Mouse (Mus musculus): ENCODE measurements at regions not wholly inside any gene's neighbourhood (a gene's known extent, or its start where the extent isn't known, plus 50 kb on each side); places are given as distances from the start of the nearest gene placed in this dataset.

- no peak for ATAC-seq (ENCODE audit: low FRiP score)
- Histone ChIP-seq H3K9me3 (replicated peaks) (no peaks in the 10 kb centered on the region), H3K4me3 (replicated peaks) (no peak overlapping the region), H3K36me3 (no peaks in the 10 kb centered on the region), H3K4me2 (no peak overlapping the region), H3K27ac (replicated peaks) (no peak overlapping the region), H3K4me1 (no peaks in the 10 kb centered on the region), H3K9ac (replicated peaks) (no peak overlapping the region), H3K27me3 (replicated peaks) (no peaks in the 10 kb centered on the region; the same call in 1 of the 2 replicates)
- 79% methylated on average over 3 of the region's 3 CpGs for WGBS
Observed at GRCm38 (mm10) chr16:30165667-30166180, 101.5 kb downstream of the Hes1 start.

DNA sequence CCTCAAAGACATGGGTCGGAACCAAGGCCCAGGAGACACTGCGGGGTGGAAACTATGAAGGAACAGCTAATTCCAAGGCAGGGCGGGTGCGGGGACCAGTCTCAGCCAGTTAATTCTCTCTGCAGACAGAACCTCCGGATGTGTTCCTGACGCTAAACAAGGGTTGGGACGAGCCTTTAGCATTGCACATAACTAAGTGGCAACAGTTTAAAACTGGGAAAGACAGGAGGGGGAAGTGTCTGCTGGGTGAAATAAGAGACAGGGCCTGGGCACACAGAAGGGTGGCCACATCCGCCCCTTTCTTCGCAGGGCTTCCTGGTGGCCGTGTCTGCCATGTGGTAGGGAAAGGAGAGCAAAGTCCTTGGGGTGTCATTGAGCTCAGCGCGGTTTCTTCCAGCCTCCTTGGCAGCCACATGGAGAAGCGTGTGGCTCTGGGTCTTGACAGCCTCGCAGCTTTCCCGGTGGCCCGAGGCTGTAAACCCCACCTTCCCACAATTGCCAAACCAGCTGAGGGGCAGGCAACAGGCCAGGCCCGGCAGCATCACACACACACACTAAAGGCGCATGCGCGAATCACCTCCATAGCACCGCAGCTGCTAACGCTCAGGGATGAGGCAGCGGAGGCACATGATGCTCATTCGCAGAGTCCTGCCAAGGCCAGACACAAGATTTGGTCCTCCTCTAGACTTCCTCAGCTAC, 95.8 kb downstream of the Cpn2 start:
- peak overlapping the region; percentile 38 for H3K27ac ChIP-seq (replicated peaks)
- no peak overlapping the region for H3K9ac ChIP-seq (replicated peaks)
- peaks cover 19% of the 10 kb centered on the region for H3K4me1 ChIP-seq
- no peak overlapping the region for H3K4me3 ChIP-seq (replicated peaks)
- H3K36me3 ChIP-seq, result no peaks in the 10 kb centered on the region
- no peaks in the 10 kb centered on the region for H3K9me3 ChIP-seq (replicated peaks)
- H3K4me2 ChIP-seq, result peak overlapping the region; percentile 26
- 55% methylated on average over 24 of the region's 24 CpGs for WGBS
- no peaks in the 10 kb centered on the region; the same call in 1 of the 2 replicates for H3K27me3 ChIP-seq (replicated peaks)
- peak; percentile 58 for ATAC-seq (ENCODE audit: low FRiP score)

GRCm38 (mm10) chr16:30172136-30172731, 95.1 kb downstream of the Cpn2 start:
- Histone ChIP-seq H3K27me3 (replicated peaks) (no peaks in the 10 kb centered on the region; the same call in 1 of the 2 replicates), H3K9me3 (replicated peaks) (no peaks in the 10 kb centered on the region), H3K4me1 (peaks cover 19% of the 10 kb centered on the region), H3K4me3 (replicated peaks) (no peak overlapping the region), H3K27ac (replicated peaks) (peak overlapping the region; percentile 38), H3K36me3 (no peaks in the 10 kb centered on the region), H3K4me2 (peak overlapping the region; percentile 26; the same call in 1 of the 2 replicates), H3K9ac (replicated peaks) (no peak overlapping the region)
- 46% methylated on average over 13 of the region's 13 CpGs for WGBS
- ATAC-seq (ENCODE audit: low FRiP score), result peak; percentile 45

DNA sequence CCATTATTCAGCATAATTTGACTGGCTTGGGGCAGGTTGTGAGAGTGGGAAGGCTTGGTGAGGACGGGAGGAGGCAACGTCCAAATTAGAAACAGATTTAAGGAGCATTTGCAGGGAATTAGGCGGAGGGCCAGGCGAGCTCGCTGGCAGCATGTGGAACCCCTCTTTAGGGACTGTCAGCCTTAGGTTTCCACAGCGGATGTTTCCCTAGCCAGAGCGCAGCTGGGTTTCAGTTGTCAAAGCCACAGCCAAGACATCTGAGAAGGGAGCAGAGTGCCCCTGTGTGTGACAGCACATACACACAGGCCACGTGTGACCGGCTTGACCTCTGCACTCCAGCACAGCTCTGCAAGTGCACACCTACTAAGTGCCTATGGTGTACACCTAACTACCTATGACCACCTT, 94.5 kb downstream of the Cpn2 start:
- H3K9me3 ChIP-seq (replicated peaks), result no peaks in the 10 kb centered on the region
- no peak overlapping the region for H3K4me3 ChIP-seq (replicated peaks)
- H3K4me1 ChIP-seq, result peaks cover 19% of the 10 kb centered on the region
- no peaks in the 10 kb centered on the region; the same call in 1 of the 2 replicates for H3K27me3 ChIP-seq (replicated peaks)
- H3K9ac ChIP-seq (replicated peaks), result no peak overlapping the region
- no peak overlapping the region for H3K4me2 ChIP-seq
- H3K27ac ChIP-seq (replicated peaks), result peak overlapping the region; percentile 38; the same call in 1 of the 2 replicates
- H3K36me3 ChIP-seq, result no peaks in the 10 kb centered on the region
- WGBS, result 40% methylated on average over 9 of the region's 9 CpGs
- 0 out of 2 replicates have a peak, but pooled peaks have one; percentile 10 for ATAC-seq (ENCODE audit: low FRiP score)

- Histone ChIP-seq H3K27ac (replicated peaks) (no peak overlapping the region), H3K4me1 (peaks cover 28% of the 10 kb centered on the region), H3K36me3 (no peaks in the 10 kb centered on the region), H3K4me2 (no peak overlapping the region), H3K27me3 (replicated peaks) (no peaks in the 10 kb centered on the region; the same call in 1 of the 2 replicates), H3K9ac (replicated peaks) (no peak overlapping the region), H3K4me3 (replicated peaks) (no peak overlapping the region), H3K9me3 (replicated peaks) (no peaks in the 10 kb centered on the region)
- no peak for ATAC-seq (ENCODE audit: low FRiP score)
- WGBS, result 52% methylated on average over 8 of the region's 8 CpGs
Observed at GRCm38 (mm10) chr16:30173953-30174874, 93.1 kb downstream of the Cpn2 start.

GRCm38 (mm10) chr16:30176306-30176705, 91.0 kb downstream of the Cpn2 start:
- H3K36me3 ChIP-seq, result no peaks in the 10 kb centered on the region
- 87% methylated on average over 5 of the region's 5 CpGs for WGBS

DNA sequence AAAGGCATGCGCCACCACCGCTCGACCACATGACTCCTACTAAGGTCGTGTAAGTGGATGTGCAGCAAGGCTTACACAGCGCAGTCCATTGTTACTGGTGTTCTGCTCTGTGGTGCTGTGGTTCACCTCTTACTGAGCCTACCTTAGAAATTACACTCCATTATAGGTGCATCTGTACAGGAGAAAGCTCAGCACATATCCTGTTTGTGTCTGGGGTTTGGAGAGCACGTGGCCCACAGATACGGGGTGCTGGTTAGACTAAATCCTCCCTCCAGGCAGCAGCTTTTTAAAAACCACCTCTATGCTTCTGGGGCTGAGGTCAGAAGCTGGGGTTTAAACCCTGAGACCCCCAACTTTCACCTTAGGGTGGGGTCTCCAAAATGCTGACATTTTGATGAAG, 89.5 kb downstream of the Cpn2 start:
- Histone ChIP-seq H3K9ac (replicated peaks) (no peak overlapping the region), H3K4me2 (no peak overlapping the region), H3K27me3 (replicated peaks) (peaks cover 10% of the 10 kb centered on the region; the same call in 1 of the 2 replicates), H3K4me1 (peaks cover 13% of the 10 kb centered on the region), H3K27ac (replicated peaks) (no peak overlapping the region), H3K9me3 (replicated peaks) (no peaks in the 10 kb centered on the region), H3K4me3 (replicated peaks) (no peak overlapping the region), H3K36me3 (no peaks in the 10 kb centered on the region)
- no peak for ATAC-seq (ENCODE audit: low FRiP score)
- 88% methylated on average over 7 of the region's 7 CpGs for WGBS

More at GRCm38 (mm10) chr16:30176306-30176705, 91.0 kb downstream of the Cpn2 start:
- Histone ChIP-seq H3K27me3 (replicated peaks) (peaks cover 10% of the 10 kb centered on the region; the same call in 1 of the 2 replicates), H3K4me1 (peaks cover 27% of the 10 kb centered on the region), H3K4me2 (no peak overlapping the region), H3K27ac (replicated peaks) (no peak overlapping the region), H3K9ac (replicated peaks) (no peak overlapping the region), H3K4me3 (replicated peaks) (no peak overlapping the region), H3K9me3 (replicated peaks) (no peaks in the 10 kb centered on the region)
- ATAC-seq (ENCODE audit: low FRiP score), result no peak

- Histone ChIP-seq H3K9me3 (replicated peaks) (no peaks in the 10 kb centered on the region), H3K27ac (replicated peaks) (no peak overlapping the region), H3K4me1 (peaks cover 10% of the 10 kb centered on the region), H3K27me3 (replicated peaks) (peaks cover 15% of the 10 kb centered on the region; the same call in 1 of the 2 replicates), H3K4me2 (no peak overlapping the region), H3K36me3 (no peaks in the 10 kb centered on the region), H3K4me3 (replicated peaks) (no peak overlapping the region), H3K9ac (replicated peaks) (no peak overlapping the region)
- WGBS, result 27% methylated on average over 6 of the region's 6 CpGs
- ATAC-seq (ENCODE audit: low FRiP score), result 0 out of 2 replicates have a peak, but pooled peaks have one; percentile 24
Observed at GRCm38 (mm10) chr16:30178596-30178995, 88.7 kb downstream of the Cpn2 start.

- Histone ChIP-seq H3K27me3 (replicated peaks) (peaks cover 18% of the 10 kb centered on the region; the same call in 1 of the 2 replicates), H3K9ac (replicated peaks) (no peak overlapping the region), H3K4me2 (no peak overlapping the region), H3K27ac (replicated peaks) (no peak overlapping the region), H3K4me1 (peaks cover 16% of the 10 kb centered on the region), H3K9me3 (replicated peaks) (no peaks in the 10 kb centered on the region), H3K4me3 (replicated peaks) (no peak overlapping the region), H3K36me3 (no peaks in the 10 kb centered on the region)
- no peak for ATAC-seq (ENCODE audit: low FRiP score)
- 74% methylated on average over 5 of the region's 5 CpGs for WGBS
Observed at GRCm38 (mm10) chr16:30179504-30179976, 87.8 kb downstream of the Cpn2 start.

DNA sequence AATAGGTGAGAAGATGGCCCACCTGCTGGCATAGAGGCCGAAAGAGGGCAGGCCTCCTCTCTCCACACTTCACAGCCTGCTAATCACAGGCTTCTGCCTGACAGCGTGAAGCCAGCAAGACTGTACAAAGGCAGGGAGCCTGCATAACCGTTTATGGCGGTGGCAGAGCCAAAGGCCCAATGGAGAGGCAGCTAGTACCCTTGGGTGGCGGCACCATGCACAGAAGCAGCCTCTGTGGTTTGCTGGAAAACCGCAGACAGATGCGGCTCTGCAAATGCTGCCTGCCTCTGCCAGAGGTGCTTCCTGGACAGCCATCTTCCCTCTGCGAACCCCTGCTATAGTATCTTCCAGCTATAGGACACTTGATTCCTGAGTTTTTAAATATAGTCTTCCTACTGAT, 86.2 kb downstream of the Cpn2 start:
- Histone ChIP-seq H3K9me3 (replicated peaks) (no peaks in the 10 kb centered on the region), H3K27ac (replicated peaks) (no peak overlapping the region), H3K36me3 (no peaks in the 10 kb centered on the region), H3K4me3 (replicated peaks) (no peak overlapping the region), H3K4me2 (no peak overlapping the region), H3K4me1 (peaks cover 25% of the 10 kb centered on the region), H3K9ac (replicated peaks) (no peak overlapping the region), H3K27me3 (replicated peaks) (peaks cover 19% of the 10 kb centered on the region; the same call in 1 of the 2 replicates)
- 51% methylated on average over 8 of the region's 8 CpGs for WGBS
- no peak for ATAC-seq (ENCODE audit: low FRiP score)

All from neural tube, embryonic 15.5 days (tissue).